Mouse (Mus musculus) testis, adult 2 months (tissue): ENCODE results near the gene Slc5a10. TPM values are rescaled to one million over a fixed set of nuclear protein-coding genes. Genes with fewer than 3 reads are reported as not detected.

Experiments used
- H3K27ac ChIP-seq: fragments of 200-500 bp; 2 replicates; pipeline ENCODE4 v1.5.1; 2012; ENCODE audit warnings: low read depth, low read length; ENCODE audit not compliant: control insufficient read depth, insufficient read depth
- H3K27me3 ChIP-seq: fragments of 200-500 bp; 2 replicates; pipeline ENCODE4 v1.6.1; 2012; ENCODE audit warnings: mild to moderate bottlenecking, low read length, moderate library complexity; ENCODE audit not compliant: control insufficient read depth, insufficient read depth
- H3K36me3 ChIP-seq: fragments of 200-500 bp; 2 replicates; pipeline ENCODE4 v1.6.1; 2012; ENCODE audit warnings: mild to moderate bottlenecking, low read length; ENCODE audit not compliant: control insufficient read depth, insufficient read depth
- H3K4me1 ChIP-seq: fragments of 200-500 bp; 2 replicates; pipeline ENCODE4 v1.6.1; 2012; ENCODE audit warnings: low read length; ENCODE audit not compliant: control insufficient read depth, insufficient read depth
- H3K4me3 ChIP-seq: fragments of 200-500 bp; 2 replicates; pipeline ENCODE4 v1.5.1; 2012; ENCODE audit warnings: low read depth, mild to moderate bottlenecking, low read length, moderate library complexity, mixed read lengths; ENCODE audit not compliant: control insufficient read depth
- CTCF ChIP-seq: fragments of 200-500 bp; IDR thresholded peaks from 2 replicates; pipeline ENCODE4 v1.5.1; 2012; ENCODE audit warnings: low read depth, mild to moderate bottlenecking, inconsistent platforms, low read length, moderate library complexity; ENCODE audit not compliant: control insufficient read depth, insufficient read depth, insufficient replicate concordance
- POLR2A ChIP-seq: fragments of 200-500 bp; IDR thresholded peaks from 2 replicates; pipeline ENCODE4 v1.6.1; 2012; ENCODE audit warnings: low read depth, mild to moderate bottlenecking, inconsistent platforms, low read length, moderate library complexity; ENCODE audit not compliant: control insufficient read depth
- polyA plus RNA-seq: library from polyadenylated mRNA; depleted of rRNA; stranded (reverse); fragments of >200 nt; gene quantifications from 2 replicates; pipeline ENCODE4 v1.2.3, GENCODE M21; 2012; rRNA removed

Slc5a10 gene
- polyA plus RNA-seq, 1 experiment = 0.27 TPM

- Histone ChIP-seq H3K4me1 (peaks cover 2% of the 10 kb centered on the region; the same call in 1 of the 2 replicates), H3K27me3 (no peaks in the 10 kb centered on the region), H3K36me3 (no peaks in the 10 kb centered on the region), H3K4me3 (no peak overlapping the region), H3K27ac (no peak overlapping the region)
- TF ChIP-seq CTCF = no peak
Observed at GRCm38 (mm10) chr11:61626509-61626908, 94.1 kb downstream of the Slc5a10 start.

- Histone ChIP-seq H3K4me3 (no peak overlapping the region), H3K27ac (no peak overlapping the region), H3K27me3 (no peaks in the 10 kb centered on the region), H3K4me1 (peaks cover 10% of the 10 kb centered on the region), H3K36me3 (no peaks in the 10 kb centered on the region)
- no peak for TF ChIP-seq CTCF
- no peak for TF ChIP-seq POLR2A
Observed at GRCm38 (mm10) chr11:61625136-61625535, 95.5 kb downstream of the Slc5a10 start.

Other genes with a start within 250 kb of the Slc5a10 start
- gene Mfap4, start 235.4 kb downstream of the Slc5a10 start, polyA plus RNA-seq = 24.6 and 29.5 TPM in 2 replicates
- gene Mapk7, start 226.4 kb downstream of the Slc5a10 start, polyA plus RNA-seq = 9.6 and 10.6 TPM in 2 replicates
- gene B9d1, start 215.7 kb downstream of the Slc5a10 start, polyA plus RNA-seq = 295 and 310 TPM in 2 replicates
- 18.3 and 25.7 TPM in 2 replicates for gene Epn2, start 141.1 kb downstream of the Slc5a10 start, polyA plus RNA-seq
- 2.2 and 3.0 TPM in 2 replicates for gene Grap, start 67.6 kb downstream of the Slc5a10 start, polyA plus RNA-seq
- 1.1 and 1.3 TPM in 2 replicates for gene Fam83g, start 36.7 kb downstream of the Slc5a10 start, polyA plus RNA-seq
- gene Prpsap2, start 41.3 kb upstream of the Slc5a10 start, polyA plus RNA-seq = 14.6 and 16.8 TPM in 2 replicates
- gene Ulk2, start 134.2 kb upstream of the Slc5a10 start, polyA plus RNA-seq = 171 and 184 TPM in 2 replicates
- gene Akap10, start 209.4 kb upstream of the Slc5a10 start, polyA plus RNA-seq = 17.3 and 21.5 TPM in 2 replicates
- gene Specc1, start 235.9 kb upstream of the Slc5a10 start, polyA plus RNA-seq = 9.6 and 10.0 TPM in 2 replicates